In the genomic region with DNA sequence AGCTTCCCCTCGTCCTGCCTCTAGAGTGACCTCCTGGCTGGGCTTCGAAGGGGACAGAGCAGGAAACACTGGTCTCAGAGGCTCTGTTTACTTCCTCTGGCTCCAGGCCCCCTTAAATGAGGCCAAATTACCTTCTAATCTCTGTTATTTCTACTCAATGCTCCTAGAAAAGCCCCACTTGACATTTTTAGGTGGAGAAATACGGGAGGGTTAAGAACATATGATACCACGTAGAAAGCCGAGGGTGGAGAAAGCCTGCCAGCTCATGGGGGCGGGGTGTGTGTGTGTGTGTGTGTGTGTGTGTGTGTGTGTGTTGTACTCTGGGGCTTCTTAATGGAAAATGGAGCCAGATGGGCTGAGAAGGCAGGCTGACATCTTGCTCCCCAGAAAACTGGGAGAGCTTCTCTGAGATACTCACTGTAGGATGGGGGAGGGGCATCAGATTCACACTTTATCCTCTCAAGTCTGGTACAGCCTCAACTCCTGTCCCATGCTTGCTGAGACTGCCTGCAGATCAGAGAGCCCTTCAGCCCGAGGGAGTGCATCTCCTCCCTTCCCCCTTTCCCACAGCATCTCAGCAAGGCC, we compare ENCODE assay signal across 18 mouse cellular contexts.
DNase-seq lines count a peak whose midpoint lies in the region; ATAC-seq lines count a peak whose summit lies in the region.
"Had no signal": no experiment of that assay in that cellular context is flagged by ENCODE, and none has a peak within 500 bp of the region (broad histone marks: within the 10 kb centered on the region; RNA-seq: fewer than 3 reads in every experiment).

No protein-coding gene starts in this region.

- H3K9me3 ChIP-seq in lung, embryonic 16.5 days (ENCODE audit: control insufficient read depth, low read length), result no peaks in the 10 kb centered on the region
- no peaks in the 10 kb centered on the region for H3K9me3 ChIP-seq in embryonic facial prominence, embryonic 10.5 days
- H3K9me3 ChIP-seq: hindbrain, embryonic 15.5 days; limb, embryonic 12.5 days; midbrain, embryonic 12.5 days; neural tube, embryonic 15.5 days had no signal

- no peak overlapping the region for H3K9ac ChIP-seq in lung, embryonic 16.5 days (ENCODE audit: low read length)
- H3K9ac ChIP-seq: hindbrain, embryonic 15.5 days; limb, embryonic 12.5 days; liver, embryonic 13.5 days; midbrain, embryonic 12.5 days; neural tube, embryonic 15.5 days had no signal

- ATAC-seq in lung, embryonic 16.5 days (ENCODE audit: low read depth), result peak; percentile 83
- ATAC-seq: intestine, embryonic 16.5 days had no signal

- 14% methylated on average over 7 of the region's 7 CpGs for WGBS in lung, embryonic 16.5 days
- WGBS in embryonic facial prominence, embryonic 10.5 days, result 40% methylated on average over 7 of the region's 7 CpGs

- H3K4me2 ChIP-seq in lung, embryonic 16.5 days (ENCODE audit: low read depth, low read length), result no peak overlapping the region
- H3K4me2 ChIP-seq: hindbrain, embryonic 15.5 days; limb, embryonic 12.5 days; liver, embryonic 13.5 days; midbrain, embryonic 12.5 days; neural tube, embryonic 15.5 days had no signal

- H3K27me3 ChIP-seq in lung, embryonic 16.5 days (ENCODE audit: control insufficient read depth, insufficient read depth, low read depth, low read length), result no peaks in the 10 kb centered on the region
- no peaks in the 10 kb centered on the region for H3K27me3 ChIP-seq in embryonic facial prominence, embryonic 10.5 days (replicated peaks; ENCODE audit: low read depth, poor library complexity, severe bottlenecking)
- H3K27me3 ChIP-seq: hindbrain, embryonic 15.5 days; limb, embryonic 12.5 days; liver, embryonic 13.5 days; midbrain, embryonic 12.5 days; neural tube, embryonic 15.5 days had no signal

- no peak overlapping the region for H3K4me3 ChIP-seq in lung, embryonic 16.5 days (ENCODE audit: low read length)
- H3K4me3 ChIP-seq in embryonic facial prominence, embryonic 10.5 days, result no peak overlapping the region
- H3K4me3 ChIP-seq: hindbrain, embryonic 15.5 days; limb, embryonic 12.5 days; liver, embryonic 13.5 days; midbrain, embryonic 12.5 days; myocyte; neural tube, embryonic 15.5 days had no signal

- peaks cover 9% of the 10 kb centered on the region for H3K4me1 ChIP-seq in lung, embryonic 16.5 days (replicated peaks; ENCODE audit: control insufficient read depth, insufficient read depth, low read length)
- peaks cover 16% of the 10 kb centered on the region for H3K4me1 ChIP-seq in embryonic facial prominence, embryonic 10.5 days
- H3K4me1 ChIP-seq: hindbrain, embryonic 15.5 days; liver, embryonic 13.5 days; neural tube, embryonic 15.5 days had no signal

- DNase-seq in embryo, embryonic 11 days, result peak; percentile 29
- no peak for DNase-seq in embryo, embryonic 9.5 days (ENCODE audit: extremely low spot score)
- no peak for DNase-seq in lung, postnatal 25 days (ENCODE audit: low spot score)
- DNase-seq in embryonic facial prominence, embryonic 10.5 days (ENCODE audit: low spot score), result peak; percentile 48
- peak; percentile 40 for DNase-seq in retina, embryonic 14.5 days (ENCODE audit: low spot score)
- DNase-seq in B cell, adult 2 months, result no peak
- DNase-seq: adrenal gland, adult 8-10 months; cerebellum, adult 18-20 months; gastrocnemius, postnatal 14 days; liver, embryonic 13.5 days; lung, postnatal 36 days had no signal

- H3K27ac ChIP-seq in lung, embryonic 16.5 days (ENCODE audit: low read length), result peak overlapping the region; percentile 70
- H3K27ac ChIP-seq in embryonic facial prominence, embryonic 10.5 days (replicated peaks), result peak overlapping the region; percentile 51
- H3K27ac ChIP-seq: hindbrain, embryonic 15.5 days; limb, embryonic 12.5 days; liver, embryonic 13.5 days; midbrain, embryonic 12.5 days; neural tube, embryonic 15.5 days had no signal

- H3K36me3 ChIP-seq in lung, embryonic 16.5 days (ENCODE audit: control insufficient read depth, insufficient read depth, low read length), result no peaks in the 10 kb centered on the region
- no peaks in the 10 kb centered on the region for H3K36me3 ChIP-seq in embryonic facial prominence, embryonic 10.5 days (replicated peaks)
- H3K36me3 ChIP-seq: hindbrain, embryonic 15.5 days; limb, embryonic 12.5 days; liver, embryonic 13.5 days; midbrain, embryonic 12.5 days; neural tube, embryonic 15.5 days had no signal

Comparison
In these comparisons a context has a peak if more than half of its experiments do, and no peak if none do; other contexts are left out.
1. DNase-seq: peak in embryo, embryonic 11 days (single experiment), embryonic facial prominence, embryonic 10.5 days (single experiment) and retina, embryonic 14.5 days (single experiment); none in embryo, embryonic 9.5 days (single experiment), lung, postnatal 25 days (single experiment) and B cell, adult 2 months (0 of 2).